Mouse (Mus musculus): ENCODE results near the gene Akap11. TPM values are rescaled to one million over a fixed set of nuclear protein-coding genes. Genes with fewer than 3 reads are reported as not detected.

Akap11 gene
- polyA plus RNA-seq, 1 experiment from 2014 or later, result 12.2 TPM

GRCm38 (mm10) chr14:78448017-78448416 is 88.6 kb downstream of the Akap11 start:
- ATAC-seq (replicated peaks; ENCODE audit: low FRiP score, low read depth) (no peak), DNase-seq (ENCODE audit: low spot score) (no peak)
- WGBS, result 94% methylated on average over 12 of the region's 12 CpGs
- H3K4me3 ChIP-seq (replicated peaks; ENCODE audit: low read depth, low read length), result no peak overlapping the region
- no peak overlapping the region for H3K9ac ChIP-seq (ENCODE audit: low read depth, low read length)
- no peak overlapping the region for H3K4me2 ChIP-seq (ENCODE audit: low read length)
- no peaks in the 10 kb centered on the region for H3K9me3 ChIP-seq (replicated peaks; ENCODE audit: low read length)
- TF ChIP-seq CTCF (IDR thresholded peaks at IDR 0.05; ENCODE audit: low read depth), result no peak
- H3K36me3 ChIP-seq (ENCODE audit: insufficient read depth, low read length), result no peaks in the 10 kb centered on the region
- no peaks in the 10 kb centered on the region for H3K4me1 ChIP-seq (replicated peaks; ENCODE audit: insufficient read depth, low read length)
- H3K27ac ChIP-seq, result no peak overlapping the region
- H3K27me3 ChIP-seq (ENCODE audit: insufficient read depth, low read length), result no peaks in the 10 kb centered on the region

GRCm38 (mm10) chr14:78447542-78447941 is 89.1 kb downstream of the Akap11 start:
- 59% methylated on average over 3 of the region's 3 CpGs for WGBS
- Histone ChIP-seq H3K9me3 (replicated peaks; ENCODE audit: low read length) (no peaks in the 10 kb centered on the region), H3K27ac (no peak overlapping the region), H3K4me1 (replicated peaks; ENCODE audit: insufficient read depth, low read length) (no peaks in the 10 kb centered on the region), H3K4me2 (ENCODE audit: low read length) (no peak overlapping the region), H3K36me3 (ENCODE audit: insufficient read depth, low read length) (no peaks in the 10 kb centered on the region), H3K4me3 (replicated peaks; ENCODE audit: low read depth, low read length) (no peak overlapping the region), H3K27me3 (ENCODE audit: insufficient read depth, low read length) (no peaks in the 10 kb centered on the region), H3K9ac (ENCODE audit: low read depth, low read length) (no peak overlapping the region)
- no peak for TF ChIP-seq CTCF (IDR thresholded peaks at IDR 0.05; ENCODE audit: low read depth)
- ATAC-seq (replicated peaks; ENCODE audit: low FRiP score, low read depth) (no peak), DNase-seq (ENCODE audit: low spot score) (no peak)

Other genes with a start within 250 kb of the Akap11 start
- 0.19 and 0.45 TPM in 2 replicates for gene Tnfsf11, start 228.8 kb downstream of the Akap11 start, polyA plus RNA-seq (2015; fragmentation: Nextera tagmentation; extraction: Ambion mirVana)
- 2.2 and 2.3 TPM in 2 replicates for gene Dgkh, start 196.0 kb upstream of the Akap11 start, polyA plus RNA-seq (2015; fragmentation: Nextera tagmentation; extraction: Ambion mirVana)

Data from kidney, postnatal 0 days (tissue).